Mouse (Mus musculus): ENCODE data around the gene Os9.

DNA sequence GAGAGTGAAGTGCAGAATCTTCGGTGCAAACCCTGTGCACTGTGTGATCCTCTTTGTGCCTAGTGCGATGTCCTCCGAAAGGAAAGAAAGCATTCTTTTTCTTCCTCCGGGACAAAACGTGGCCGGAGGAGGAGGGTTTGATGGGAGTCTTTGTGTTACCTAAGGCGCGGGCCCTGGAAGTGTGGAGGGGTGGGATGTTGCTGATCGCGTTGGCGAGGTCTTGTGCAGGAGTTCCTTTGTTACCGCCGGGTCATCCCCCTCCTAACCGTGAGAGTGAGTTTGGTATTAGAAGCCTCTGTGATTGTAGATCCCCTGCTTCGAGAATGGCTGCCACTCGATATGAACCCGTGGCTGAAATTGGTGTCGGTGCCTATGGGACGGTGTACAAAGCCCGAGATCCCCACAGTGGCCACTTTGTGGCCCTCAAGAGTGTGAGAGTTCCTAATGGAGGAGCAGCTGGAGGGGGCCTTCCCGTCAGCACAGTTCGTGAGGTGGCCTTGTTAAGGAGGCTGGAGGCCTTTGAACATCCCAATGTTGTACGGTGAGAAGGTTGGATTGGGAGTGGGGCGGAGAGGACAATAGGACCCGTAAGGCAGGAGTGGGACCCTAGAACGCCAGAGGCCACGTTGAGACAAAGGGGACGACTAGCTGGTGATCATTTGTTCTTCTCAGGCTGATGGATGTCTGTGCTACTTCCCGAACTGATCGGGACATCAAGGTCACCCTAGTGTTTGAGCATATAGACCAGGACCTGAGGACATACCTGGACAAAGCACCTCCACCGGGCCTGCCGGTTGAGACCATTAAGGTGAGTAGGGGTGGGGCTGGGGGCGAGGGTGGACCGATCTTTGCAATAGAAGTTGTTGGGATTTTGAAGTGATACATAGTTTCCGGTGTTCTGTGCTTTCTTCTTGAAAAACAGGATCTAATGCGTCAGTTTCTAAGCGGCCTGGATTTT, 56.7 kb downstream of the Os9 start:
- TF ChIP-seq CTCF (IDR thresholded peaks at IDR 0.05; ENCODE audit: low read depth) (no peak), EP300 (IDR thresholded peaks at IDR 0.05; ENCODE audit: low read depth) (no peak)
